Mouse (Mus musculus) forebrain, embryonic 13.5 days (tissue): ENCODE results near the gene P2rx1. TPM values are rescaled to one million over a fixed set of nuclear protein-coding genes. Genes with fewer than 3 reads are reported as not detected.
A peak's percentile ranks its signal among the peaks of the same experiment; 100 is the strongest.

Source experiments
- ATAC-seq: fragments of 200-750 bp; cut with Nextera tagmentation; 2 replicates; pipeline ENCODE4 v1.8.0; 2017
- H3K27ac ChIP-seq: fragments of 300-500 bp; sonication (generic); 2 replicates; pipeline ENCODE4 v1.5.1; 2015; ENCODE audit warnings: inconsistent platforms, mild to moderate bottlenecking, moderate library complexity
- H3K27me3 ChIP-seq: fragments of 300-500 bp; sonication (generic); 2 replicates; pipeline ENCODE4 v1.6.1; 2015; ENCODE audit warnings: mild to moderate bottlenecking, inconsistent platforms
- H3K36me3 ChIP-seq: fragments of 300-500 bp; sonication (generic); 2 replicates; pipeline ENCODE4 v1.6.1; 2015; ENCODE audit warnings: mild to moderate bottlenecking, inconsistent platforms; ENCODE audit not compliant: poor library complexity, severe bottlenecking
- H3K4me1 ChIP-seq: fragments of 300-500 bp; sonication (generic); 2 replicates; pipeline ENCODE4 v1.6.1; 2015; ENCODE audit warnings: inconsistent platforms
- H3K4me2 ChIP-seq: fragments of 300-500 bp; sonication (generic); 2 replicates; pipeline ENCODE4 v1.6.1; 2015; ENCODE audit warnings: inconsistent platforms, mild to moderate bottlenecking, moderate library complexity
- H3K4me3 ChIP-seq: fragments of 300-500 bp; sonication (generic); 2 replicates; pipeline ENCODE4 v1.5.1; 2015; ENCODE audit warnings: mild to moderate bottlenecking, inconsistent platforms
- H3K9ac ChIP-seq: fragments of 300-500 bp; sonication (generic); 2 replicates; pipeline ENCODE4 v1.6.1; 2015; ENCODE audit warnings: mild to moderate bottlenecking, inconsistent platforms
- H3K9me3 ChIP-seq: fragments of 300-500 bp; sonication (generic); replicated peaks from 2 replicates; pipeline ENCODE4 v1.6.1; 2016; ENCODE audit warnings: inconsistent platforms
- WGBS: fragments of 180-500 bp; shearing (Covaris S2); methylation state at CpG from one replicate; pipeline ENCODE4 v1.1.7; 2015; 5-methylcytosine and 5-hydroxymethylcytosine counted together
- polyA plus RNA-seq: library from polyadenylated mRNA; unstranded; fragments of >200 nt; fragmentation: Nextera tagmentation; extraction: Ambion mirVana; gene quantifications from 2 replicates; pipeline ENCODE4 v1.2.1, GENCODE M21; 2015

Gene P2rx1
- polyA plus RNA-seq, 1 experiment from 2014 or later = 0.46 TPM

DNA sequence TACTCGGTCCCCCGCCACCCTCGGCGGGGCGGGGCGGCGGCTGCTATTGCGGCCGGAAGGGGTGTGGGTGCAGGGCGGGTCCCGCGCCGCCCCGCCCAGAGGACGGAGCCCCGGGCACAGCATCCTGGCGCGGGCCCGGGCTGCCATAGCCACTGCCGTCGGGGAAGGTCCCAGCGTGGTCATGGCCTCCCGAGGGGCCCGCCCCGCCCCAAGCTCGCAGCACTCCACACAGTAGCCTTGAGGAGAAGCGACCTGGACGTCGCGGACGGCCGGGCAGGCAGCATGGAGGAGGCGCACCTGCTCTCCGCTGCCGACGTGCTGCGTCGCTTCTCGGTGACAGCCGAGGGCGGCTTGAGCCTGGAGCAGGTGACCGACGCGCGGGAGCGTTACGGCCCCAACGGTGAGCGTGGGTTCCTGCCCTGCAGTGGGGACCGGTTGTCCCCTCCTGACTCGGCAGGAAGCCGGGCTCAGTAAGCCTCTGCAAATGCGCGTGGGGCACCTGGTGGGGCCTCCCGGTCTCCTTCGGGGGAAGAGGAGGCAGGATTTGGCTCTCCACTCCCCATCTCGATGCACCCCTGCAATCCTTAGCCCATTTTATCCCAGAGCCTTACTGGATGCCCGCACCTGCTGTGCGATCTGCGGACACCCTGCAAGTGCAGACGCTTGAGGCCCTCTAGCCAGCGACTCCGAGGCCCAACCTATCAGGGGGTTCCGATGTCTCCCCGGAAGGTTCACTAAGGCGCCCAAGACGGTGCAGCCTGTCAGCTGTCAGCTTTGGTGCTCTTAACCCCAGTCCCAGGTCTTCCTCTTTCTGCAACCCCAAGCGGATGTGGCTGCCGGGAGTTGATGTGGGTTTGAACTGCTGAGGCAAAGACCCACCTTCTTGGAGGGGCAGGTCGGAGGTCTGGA is 37.6 kb upstream of the P2rx1 start, which contains the start of gene Atp2a3:
Gene Atp2a3, plus strand, starts transcription at position 98 of the 909 bp plus-strand sequence.
- H3K4me3 ChIP-seq = peak within 1 kb of the TSS; percentile 33
- no peaks in the 10 kb centered on the region for H3K36me3 ChIP-seq
- H3K4me1 ChIP-seq = peaks cover 9% of the 10 kb centered on the region
- H3K9me3 ChIP-seq = no peaks in the 10 kb centered on the region
- ATAC-seq = no peak
- no peak within 1 kb of the TSS for H3K27ac ChIP-seq
- peak within 1 kb of the TSS; percentile 54 for H3K4me2 ChIP-seq
- H3K27me3 ChIP-seq = peaks cover 50% of the 10 kb centered on the region
- H3K9ac ChIP-seq = no peak within 1 kb of the TSS
- WGBS = 3% methylated on average over 62 of the region's 70 CpGs

DNA sequence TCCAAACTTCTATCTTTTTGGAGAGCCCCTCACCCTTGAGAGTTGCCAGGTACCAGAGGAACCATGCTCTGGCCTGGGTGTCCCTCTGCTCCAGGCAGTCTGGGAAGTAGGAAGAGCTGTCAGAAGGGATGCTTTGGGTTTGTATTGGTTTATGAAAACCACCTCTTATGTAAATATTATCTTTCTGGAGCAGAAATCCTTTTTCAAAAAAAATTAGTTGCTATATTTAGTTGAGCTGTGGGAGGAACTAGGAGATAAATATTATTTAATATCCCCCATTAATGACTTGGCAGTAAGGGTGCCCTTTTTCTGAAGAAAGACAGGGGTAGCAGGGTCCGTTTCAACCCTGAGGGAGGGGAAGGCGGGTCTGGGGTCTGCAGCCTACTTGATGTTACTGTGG is 36.5 kb upstream of the P2rx1 start:
- no peaks in the 10 kb centered on the region for H3K36me3 ChIP-seq
- no peak overlapping the region for H3K27ac ChIP-seq
- no peak for ATAC-seq
- peaks cover 50% of the 10 kb centered on the region for H3K27me3 ChIP-seq
- WGBS = 82% methylated on average over 2 of the region's 2 CpGs
- H3K4me3 ChIP-seq = no peak overlapping the region
- H3K9ac ChIP-seq = no peak overlapping the region
- peaks cover 9% of the 10 kb centered on the region for H3K4me1 ChIP-seq
- no peaks in the 10 kb centered on the region for H3K9me3 ChIP-seq
- no peak overlapping the region for H3K4me2 ChIP-seq

DNA sequence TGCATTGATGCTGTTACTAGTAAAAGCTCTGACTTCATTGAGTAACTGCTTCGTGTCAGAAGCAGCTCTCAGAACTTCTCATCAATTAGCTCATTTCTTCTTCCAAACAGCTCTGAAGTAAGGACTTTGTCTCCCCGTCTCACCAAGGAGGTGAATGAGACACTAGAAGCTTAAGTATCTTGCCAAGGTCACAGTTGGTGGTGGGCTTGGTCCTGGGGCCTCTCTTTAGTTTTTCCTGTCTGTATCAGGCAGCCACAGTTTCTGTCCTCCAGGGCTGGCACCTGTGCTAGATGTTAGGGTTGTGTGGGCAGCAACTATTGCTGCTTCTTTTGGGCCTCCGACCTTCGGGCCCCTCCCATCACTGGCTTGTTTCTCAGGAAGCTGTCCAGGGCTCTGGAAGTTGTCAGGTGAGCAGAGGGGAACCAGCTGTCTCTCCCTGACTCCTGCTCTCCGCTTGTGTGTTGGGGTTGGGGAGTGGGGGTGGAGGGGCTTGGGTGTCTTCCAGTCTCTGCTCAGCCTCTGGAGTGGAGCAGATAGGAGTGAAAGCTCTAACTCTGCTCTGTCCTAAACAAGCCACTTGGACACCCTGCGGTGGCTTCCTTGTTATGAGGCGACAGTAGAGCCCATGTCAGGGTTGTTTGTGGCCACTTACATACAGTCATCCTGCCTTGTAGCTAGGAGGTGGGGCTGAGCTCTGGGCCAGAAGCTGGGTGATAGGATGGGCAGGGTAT is 35.7 kb upstream of the P2rx1 start:
- 50% methylated on average over 7 of the region's 7 CpGs for WGBS
- Histone ChIP-seq H3K36me3 (no peaks in the 10 kb centered on the region), H3K27me3 (peaks cover 50% of the 10 kb centered on the region), H3K4me3 (no peak overlapping the region), H3K4me2 (no peak overlapping the region), H3K4me1 (peaks cover 9% of the 10 kb centered on the region), H3K9ac (no peak overlapping the region), H3K9me3 (no peaks in the 10 kb centered on the region), H3K27ac (no peak overlapping the region)
- no peak for ATAC-seq

DNA sequence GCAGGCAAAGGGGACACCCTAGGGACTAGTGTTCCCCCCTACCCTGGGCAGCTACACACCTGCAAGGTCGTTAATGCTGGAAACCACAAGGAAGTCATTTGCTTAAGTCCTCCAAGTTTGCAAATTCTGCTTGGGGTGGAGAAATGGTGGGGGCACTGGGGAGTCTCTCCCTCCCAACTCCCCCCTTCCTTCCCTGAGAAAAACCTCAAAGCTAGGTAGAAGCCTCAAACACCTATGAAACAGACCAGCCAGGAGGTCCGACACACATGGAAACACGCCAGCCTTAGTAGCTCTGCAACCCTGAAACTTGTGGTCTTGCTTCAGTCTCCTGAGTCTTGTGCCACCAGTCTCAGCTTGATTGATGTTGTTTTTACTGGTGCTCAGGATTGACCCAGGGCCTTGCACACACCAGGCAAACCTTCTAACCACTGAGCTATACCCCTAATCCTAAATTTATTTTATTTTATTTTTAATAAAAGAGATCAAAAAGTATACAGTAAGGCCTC is 35.1 kb upstream of the P2rx1 start:
- Histone ChIP-seq H3K27me3 (peaks cover 49% of the 10 kb centered on the region), H3K9ac (no peak overlapping the region), H3K4me3 (no peak overlapping the region), H3K4me1 (peaks cover 9% of the 10 kb centered on the region), H3K4me2 (no peak overlapping the region), H3K36me3 (no peaks in the 10 kb centered on the region), H3K9me3 (no peaks in the 10 kb centered on the region), H3K27ac (no peak overlapping the region)
- no peak for ATAC-seq
- WGBS = 69% methylated on average over 3 of the region's 3 CpGs

DNA sequence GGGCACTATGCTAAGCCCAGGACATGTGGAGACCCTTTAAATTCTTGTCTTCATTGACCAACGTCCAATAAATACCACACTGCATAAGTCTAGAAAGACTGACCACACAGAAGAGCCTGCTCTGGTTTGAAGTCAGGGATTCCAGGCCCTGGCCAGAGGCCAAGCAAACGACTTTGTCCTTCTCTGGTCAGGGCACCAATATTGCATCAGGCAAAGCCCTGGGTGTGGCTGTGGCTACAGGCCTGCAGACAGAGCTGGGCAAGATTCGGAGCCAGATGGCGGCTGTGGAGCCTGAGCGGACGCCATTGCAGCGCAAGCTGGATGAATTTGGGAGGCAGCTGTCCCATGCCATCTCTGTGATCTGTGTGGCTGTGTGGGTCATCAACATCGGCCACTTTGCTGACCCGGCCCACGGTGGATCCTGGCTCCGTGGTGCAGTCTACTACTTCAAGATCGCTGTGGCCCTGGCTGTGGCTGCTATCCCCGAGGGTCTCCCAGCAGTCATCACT is 23.9 kb upstream of the P2rx1 start:
- Histone ChIP-seq H3K27ac (no peak overlapping the region), H3K36me3 (no peaks in the 10 kb centered on the region), H3K9ac (no peak overlapping the region), H3K4me2 (no peak overlapping the region), H3K4me3 (no peak overlapping the region), H3K4me1 (no peaks in the 10 kb centered on the region), H3K9me3 (no peaks in the 10 kb centered on the region), H3K27me3 (no peaks in the 10 kb centered on the region)
- no peak for ATAC-seq
- WGBS = 86% methylated on average over 13 of the region's 13 CpGs

DNA sequence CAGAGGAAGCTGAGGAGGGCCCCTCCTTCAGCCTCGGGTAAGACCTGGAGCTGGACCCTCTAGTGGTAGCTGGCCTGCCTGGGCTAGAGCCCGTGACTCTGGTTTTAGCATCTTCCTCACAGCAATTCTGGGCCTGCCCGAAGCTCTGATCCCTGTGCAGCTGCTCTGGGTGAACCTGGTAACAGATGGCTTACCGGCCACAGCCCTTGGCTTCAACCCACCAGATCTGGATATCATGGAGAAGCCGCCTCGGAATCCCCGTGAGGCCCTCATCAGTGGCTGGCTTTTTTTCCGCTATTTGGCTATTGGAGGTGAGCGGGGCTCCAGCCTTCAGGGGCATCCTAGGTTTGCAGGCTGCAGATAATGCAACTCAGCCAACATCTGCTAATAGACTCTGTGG is 16.4 kb upstream of the P2rx1 start:
- Histone ChIP-seq H3K27ac (no peak overlapping the region), H3K4me2 (no peak overlapping the region), H3K9me3 (no peaks in the 10 kb centered on the region), H3K36me3 (no peaks in the 10 kb centered on the region), H3K4me3 (no peak overlapping the region), H3K4me1 (no peaks in the 10 kb centered on the region), H3K27me3 (no peaks in the 10 kb centered on the region), H3K9ac (no peak overlapping the region)
- no peak for ATAC-seq
- 85% methylated on average over 9 of the region's 9 CpGs for WGBS

DNA sequence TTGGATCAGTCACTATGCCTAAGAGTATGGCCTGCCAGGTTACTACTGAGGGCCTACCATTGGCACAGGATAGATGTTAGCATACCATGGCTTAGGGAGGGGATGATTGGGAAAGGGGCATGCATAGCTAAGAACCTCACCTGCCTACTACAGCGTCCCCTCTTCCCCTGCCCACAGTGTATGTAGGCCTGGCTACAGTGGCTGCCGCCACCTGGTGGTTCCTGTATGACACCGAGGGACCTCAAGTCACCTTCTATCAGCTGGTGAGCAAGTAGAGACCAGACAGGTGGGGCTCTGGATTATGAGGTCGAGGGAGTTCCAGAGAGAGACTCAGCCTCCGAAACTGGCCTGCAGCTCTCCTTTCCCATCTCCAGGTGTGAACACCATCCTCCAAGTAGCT is 15.6 kb upstream of the P2rx1 start:
- no peak overlapping the region for H3K27ac ChIP-seq
- H3K4me3 ChIP-seq = no peak overlapping the region
- no peaks in the 10 kb centered on the region for H3K36me3 ChIP-seq
- no peak for ATAC-seq
- H3K4me1 ChIP-seq = no peaks in the 10 kb centered on the region
- H3K9ac ChIP-seq = no peak overlapping the region
- H3K27me3 ChIP-seq = no peaks in the 10 kb centered on the region
- WGBS = 51% methylated on average over 5 of the region's 5 CpGs
- no peak overlapping the region for H3K4me2 ChIP-seq
- no peaks in the 10 kb centered on the region for H3K9me3 ChIP-seq

DNA sequence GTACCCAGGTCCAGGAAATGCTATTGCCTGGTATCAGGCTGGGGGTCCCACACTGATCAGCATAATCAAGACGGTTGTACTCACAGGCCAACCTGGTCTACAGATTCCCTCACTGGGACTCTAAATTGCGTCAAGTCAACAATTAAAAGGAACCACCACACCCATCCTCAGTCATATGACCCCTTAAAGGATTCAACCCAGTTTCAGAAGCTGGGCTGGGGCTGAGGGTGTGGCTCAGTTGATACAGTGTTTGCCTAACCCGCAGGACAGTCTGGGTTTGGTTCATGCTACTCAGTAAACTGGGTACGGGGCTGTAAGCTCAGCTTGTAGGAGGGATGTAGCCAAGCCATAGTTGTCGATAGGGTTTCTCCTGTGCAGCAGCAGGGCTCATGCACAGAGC is 12.2 kb upstream of the P2rx1 start:
- Histone ChIP-seq H3K4me3 (no peak overlapping the region), H3K9me3 (no peaks in the 10 kb centered on the region), H3K27me3 (no peaks in the 10 kb centered on the region), H3K4me1 (no peaks in the 10 kb centered on the region), H3K4me2 (no peak overlapping the region), H3K36me3 (no peaks in the 10 kb centered on the region), H3K27ac (no peak overlapping the region), H3K9ac (no peak overlapping the region)
- ATAC-seq = no peak
- 83% methylated on average over 5 of the region's 5 CpGs for WGBS

DNA sequence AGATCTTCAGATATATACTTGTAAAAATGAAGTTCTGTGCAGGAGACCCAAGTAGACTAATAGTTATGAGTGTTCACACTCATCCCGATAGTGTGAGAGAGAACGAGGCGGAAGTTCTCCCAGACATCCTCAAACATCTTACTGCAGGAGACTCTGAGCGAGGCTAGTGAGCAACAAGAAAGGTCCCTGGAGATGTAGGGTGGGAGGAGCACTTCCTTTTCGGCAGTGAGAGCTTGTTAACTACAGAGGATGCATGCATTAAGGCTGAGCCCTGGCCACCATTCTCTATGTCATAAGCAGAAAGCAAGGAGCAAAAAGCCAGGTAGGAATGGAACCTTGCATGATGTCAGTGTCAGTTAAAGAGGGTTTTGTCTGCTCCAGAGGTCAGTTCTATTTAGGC is 11.7 kb upstream of the P2rx1 start:
- no peak overlapping the region for H3K4me2 ChIP-seq
- H3K36me3 ChIP-seq = no peaks in the 10 kb centered on the region
- H3K27ac ChIP-seq = no peak overlapping the region
- no peak overlapping the region for H3K9ac ChIP-seq
- 79% methylated on average over 5 of the region's 5 CpGs for WGBS
- H3K4me3 ChIP-seq = no peak overlapping the region
- no peaks in the 10 kb centered on the region for H3K4me1 ChIP-seq
- H3K9me3 ChIP-seq = no peaks in the 10 kb centered on the region
- H3K27me3 ChIP-seq = no peaks in the 10 kb centered on the region
- ATAC-seq = no peak

DNA sequence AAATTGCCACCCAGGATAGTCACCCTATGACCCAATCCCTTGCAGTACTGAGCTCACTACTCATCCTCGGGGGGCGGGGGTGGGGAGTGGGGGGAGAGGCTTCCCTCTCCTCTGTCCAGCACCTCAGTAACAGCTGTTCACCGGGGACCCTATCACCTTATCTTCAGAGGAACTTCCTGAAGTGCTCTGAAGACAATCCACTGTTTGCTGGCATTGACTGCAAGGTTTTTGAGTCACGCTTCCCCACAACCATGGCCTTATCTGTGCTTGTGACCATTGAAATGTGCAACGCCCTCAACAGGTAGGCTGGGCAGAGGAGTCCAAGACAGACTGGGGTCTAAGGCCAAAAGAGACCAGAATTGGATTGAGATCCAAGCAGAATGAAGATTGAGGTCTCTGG is 11.1 kb upstream of the P2rx1 start:
- no peak for ATAC-seq
- 86% methylated on average over 5 of the region's 5 CpGs for WGBS
- Histone ChIP-seq H3K27me3 (no peaks in the 10 kb centered on the region), H3K4me2 (no peak overlapping the region), H3K36me3 (no peaks in the 10 kb centered on the region), H3K9me3 (no peaks in the 10 kb centered on the region), H3K4me3 (no peak overlapping the region), H3K4me1 (no peaks in the 10 kb centered on the region), H3K9ac (no peak overlapping the region), H3K27ac (no peak overlapping the region)

DNA sequence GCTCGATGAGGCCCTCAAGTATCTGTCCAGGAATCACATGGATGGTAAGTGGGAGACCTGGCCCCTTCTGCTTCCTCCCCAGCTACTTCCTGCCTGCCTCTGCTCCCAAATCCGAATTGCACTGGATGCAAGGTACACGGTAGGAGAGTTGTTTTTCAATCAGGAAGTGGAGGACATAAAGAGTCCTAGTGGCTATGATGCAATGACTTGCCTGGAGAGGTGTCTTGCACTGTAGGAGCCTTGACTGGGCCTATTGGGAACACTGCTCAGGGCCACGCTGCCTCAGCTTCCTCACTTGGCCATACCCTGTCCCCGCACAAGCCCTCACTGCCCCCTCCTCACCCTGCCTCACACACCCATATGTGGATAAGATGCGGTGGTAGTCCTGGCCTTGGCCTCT is 9.9 kb upstream of the P2rx1 start:
- Histone ChIP-seq H3K9ac (no peak overlapping the region), H3K36me3 (no peaks in the 10 kb centered on the region), H3K4me2 (no peak overlapping the region), H3K4me3 (no peak overlapping the region), H3K27ac (no peak overlapping the region), H3K4me1 (no peaks in the 10 kb centered on the region), H3K9me3 (no peaks in the 10 kb centered on the region), H3K27me3 (no peaks in the 10 kb centered on the region)
- WGBS = 89% methylated on average over 6 of the region's 6 CpGs
- ATAC-seq = no peak

DNA sequence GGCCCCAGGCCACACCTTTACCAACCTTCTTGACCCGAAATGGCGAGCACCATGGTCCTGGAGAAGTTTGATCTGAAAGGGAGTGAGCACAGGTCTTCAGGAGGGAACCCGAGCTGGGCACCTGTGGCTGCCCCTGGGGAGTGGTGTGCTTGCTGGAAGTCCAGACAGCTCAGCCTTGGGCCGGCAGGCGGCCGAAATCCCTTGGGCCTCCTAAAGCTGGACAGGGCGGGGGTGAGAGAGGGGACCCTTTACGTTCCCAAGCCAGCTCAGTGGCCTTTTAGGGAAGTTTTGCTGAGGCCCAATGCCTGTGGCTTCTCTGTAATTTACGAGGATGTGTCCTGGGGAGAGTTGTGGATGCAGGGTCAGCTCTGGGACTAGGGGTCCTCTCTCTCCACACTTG is 8.2 kb upstream of the P2rx1 start:
- Histone ChIP-seq H3K36me3 (no peaks in the 10 kb centered on the region), H3K4me3 (no peak overlapping the region), H3K27me3 (no peaks in the 10 kb centered on the region), H3K4me1 (no peaks in the 10 kb centered on the region), H3K4me2 (no peak overlapping the region), H3K27ac (no peak overlapping the region), H3K9ac (no peak overlapping the region), H3K9me3 (no peaks in the 10 kb centered on the region)
- ATAC-seq = no peak
- 76% methylated on average over 9 of the region's 9 CpGs for WGBS
